In the genomic region with DNA sequence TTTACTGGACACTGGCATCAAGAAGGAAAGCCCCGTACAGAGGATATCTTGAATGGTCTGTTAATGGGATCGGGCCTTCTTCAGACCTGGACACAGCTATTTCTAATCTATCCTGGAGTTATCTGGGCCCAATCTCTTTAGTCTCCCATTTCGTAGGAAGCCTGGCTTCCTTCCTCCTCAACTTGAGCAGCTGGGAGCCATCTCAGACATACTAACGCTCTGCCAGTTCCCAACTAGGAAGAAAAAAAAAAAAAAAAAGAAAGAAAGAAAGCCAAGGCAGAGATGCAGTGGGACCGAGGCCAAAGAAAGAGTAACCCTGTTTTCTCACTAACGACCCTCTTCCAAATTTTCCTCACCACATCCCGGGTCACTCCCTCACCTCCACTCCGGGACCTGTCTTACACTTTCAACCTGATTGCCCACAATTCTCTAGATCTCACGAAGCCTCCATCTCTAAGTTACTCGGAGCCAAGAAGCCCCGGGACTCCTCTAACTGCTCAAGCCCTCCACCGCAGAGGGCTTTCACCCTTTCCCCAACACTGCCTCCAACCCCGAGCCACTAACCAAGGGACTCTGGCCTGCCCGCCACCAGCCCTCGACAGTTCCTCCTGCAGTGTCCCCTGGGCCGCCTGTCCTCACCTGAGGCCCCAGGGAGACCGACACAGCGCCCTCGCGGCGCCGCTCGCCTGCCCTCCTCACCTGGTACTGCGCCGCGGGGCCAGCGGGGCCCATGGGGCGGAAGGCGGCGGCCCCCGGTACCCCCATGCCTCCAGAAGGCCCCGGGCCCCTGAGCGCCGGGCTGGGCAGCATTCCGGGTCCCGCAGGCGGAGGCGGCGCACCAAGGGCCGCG, we compare ENCODE assay signal across 9 mouse cellular contexts. TPM values are rescaled to one million over a fixed set of nuclear protein-coding genes. Genes with fewer than 3 reads are reported as not detected.
DNase-seq lines count a peak whose midpoint lies in the region; ATAC-seq lines count a peak whose summit lies in the region.
"Had no signal": no experiment of that assay in that cellular context is flagged by ENCODE, and none has a peak within 500 bp of the region (broad histone marks: within the 10 kb centered on the region; RNA-seq: fewer than 3 reads in every experiment).

No protein-coding gene starts in this region.

- DNase-seq in thymus, adult 18-20 months: peak; percentile 40 to 48
- DNase-seq in thymus, postnatal 4 days: no peak
- DNase-seq in cerebellum, postnatal 36 days: peak; percentile 48 to 56
- DNase-seq in limb, embryonic 10.5 days (ENCODE audit: low spot score): no peak
- DNase-seq in testis, postnatal 10 days (ENCODE audit: low spot score): peak; percentile 70
- no peak for DNase-seq in right cerebral cortex, postnatal 4 days

- peaks cover 62% of the 10 kb centered on the region for H3K4me1 ChIP-seq in heart, embryonic 15.5 days (replicated peaks)
- H3K4me1 ChIP-seq in limb, embryonic 10.5 days: peaks cover 78% of the 10 kb centered on the region

- peak overlapping the region; percentile 84 for H3K4me3 ChIP-seq in heart, embryonic 15.5 days
- peak overlapping the region; percentile 89 for H3K4me3 ChIP-seq in limb, embryonic 10.5 days

- H3K9ac ChIP-seq in heart, embryonic 15.5 days: peak overlapping the region; percentile 92

- no peaks in the 10 kb centered on the region for H3K9me3 ChIP-seq in heart, embryonic 15.5 days (replicated peaks)
- H3K9me3 ChIP-seq in limb, embryonic 10.5 days (replicated peaks): no peaks in the 10 kb centered on the region

- 1% methylated on average over 41 of the region's 41 CpGs for WGBS in heart, embryonic 15.5 days
- 1% methylated on average over 41 of the region's 41 CpGs for WGBS in limb, embryonic 10.5 days

- H3K36me3 ChIP-seq in heart, embryonic 15.5 days: peaks cover 4% of the 10 kb centered on the region
- H3K36me3 ChIP-seq in limb, embryonic 10.5 days: peaks cover 17% of the 10 kb centered on the region

- H3K27me3 ChIP-seq in heart, embryonic 15.5 days: no peaks in the 10 kb centered on the region
- no peaks in the 10 kb centered on the region for H3K27me3 ChIP-seq in limb, embryonic 10.5 days (ENCODE audit: low read depth, poor library complexity, severe bottlenecking)

- H3K27ac ChIP-seq in heart, embryonic 15.5 days: peak overlapping the region; percentile 94
- peak overlapping the region; percentile 98 for H3K27ac ChIP-seq in limb, embryonic 10.5 days

- peak overlapping the region; percentile 78 for H3K4me2 ChIP-seq in heart, embryonic 15.5 days

- peak; percentile 36 for ATAC-seq in heart, embryonic 15.5 days (replicated peaks; ENCODE audit: insufficient number of reproducible peaks, insufficient read depth, low FRiP score, low read depth)
- ATAC-seq in megakaryocyte progenitor cell, adult 5-6 weeks (replicated peaks; ENCODE audit: poor library complexity): 0 out of 2 replicates have a peak, but pooled peaks have one; percentile 7

RNA-seq across cellular contexts. Expression of gene Smarcd2, which starts 0.8 kb away (rescaled TPM):
- polyA plus RNA-seq in heart, embryonic 15.5 days (2015; fragmentation: Nextera tagmentation; extraction: Ambion mirVana): 18.2 and 35.7 TPM in 2 replicates
- polyA plus RNA-seq in limb, embryonic 10.5 days (2016; fragmentation: Nextera tagmentation; extraction: Ambion mirVana): 66.4 and 72.6 TPM in 2 replicates
- total RNA-seq in megakaryocyte progenitor cell, adult 5-6 weeks (2015): 62.9 and 63.5 TPM in 2 replicates
- total RNA-seq in megakaryocyte progenitor cell, adult 5-6 weeks (2017): 216 and 275 TPM in 2 replicates

RNA-seq across cellular contexts. Expression of gene Tcam1, which starts 4.5 kb away (rescaled TPM):
- polyA plus RNA-seq in heart, embryonic 15.5 days (2015; fragmentation: Nextera tagmentation; extraction: Ambion mirVana): 0.34 TPM in 1 of 2 replicates, not detected in the other
- 0.18 and 0.36 TPM in 2 replicates for polyA plus RNA-seq in limb, embryonic 10.5 days (2016; fragmentation: Nextera tagmentation; extraction: Ambion mirVana)
- 2.2 and 2.3 TPM in 2 replicates for total RNA-seq in megakaryocyte progenitor cell, adult 5-6 weeks (2015)
- total RNA-seq in megakaryocyte progenitor cell, adult 5-6 weeks (2017): 1.6 and 1.7 TPM in 2 replicates

RNA-seq across cellular contexts. Expression of gene Psmc5, which starts 16.1 kb away (rescaled TPM):
- polyA plus RNA-seq in heart, embryonic 15.5 days (2015; fragmentation: Nextera tagmentation; extraction: Ambion mirVana): 195 and 215 TPM in 2 replicates
- 415 and 441 TPM in 2 replicates for polyA plus RNA-seq in limb, embryonic 10.5 days (2016; fragmentation: Nextera tagmentation; extraction: Ambion mirVana)
- total RNA-seq in megakaryocyte progenitor cell, adult 5-6 weeks (2015): 52.0 and 54.1 TPM in 2 replicates
- 110 and 120 TPM in 2 replicates for total RNA-seq in megakaryocyte progenitor cell, adult 5-6 weeks (2017)

RNA-seq across cellular contexts. Expression of gene Ftsj3, which starts 16.1 kb away (rescaled TPM):
- polyA plus RNA-seq in heart, embryonic 15.5 days (2015; fragmentation: Nextera tagmentation; extraction: Ambion mirVana): 31.1 and 37.5 TPM in 2 replicates
- polyA plus RNA-seq in limb, embryonic 10.5 days (2016; fragmentation: Nextera tagmentation; extraction: Ambion mirVana): 85.6 and 91.1 TPM in 2 replicates
- total RNA-seq in megakaryocyte progenitor cell, adult 5-6 weeks (2015): 45.5 and 45.7 TPM in 2 replicates
- total RNA-seq in megakaryocyte progenitor cell, adult 5-6 weeks (2017): 151 and 191 TPM in 2 replicates

RNA-seq across cellular contexts. Expression of gene Gh, which starts 29.6 kb away (rescaled TPM):
- not detected in 2 replicates for polyA plus RNA-seq in heart, embryonic 15.5 days (2015; fragmentation: Nextera tagmentation; extraction: Ambion mirVana)
- not detected in 2 replicates for polyA plus RNA-seq in limb, embryonic 10.5 days (2016; fragmentation: Nextera tagmentation; extraction: Ambion mirVana)
- not detected in 2 replicates for total RNA-seq in megakaryocyte progenitor cell, adult 5-6 weeks (2015)
- total RNA-seq in megakaryocyte progenitor cell, adult 5-6 weeks (2017): not detected in 2 replicates
- total RNA-seq: common myeloid progenitor, adult 5-6 weeks had no signal

Comparison
In these comparisons a context has a peak if more than half of its experiments do, and no peak if none do; other contexts are left out.
1. DNase-seq: peak in thymus, adult 18-20 months (2 of 2), cerebellum, postnatal 36 days (2 of 2) and testis, postnatal 10 days (single experiment); none in thymus, postnatal 4 days (single experiment), limb, embryonic 10.5 days (single experiment) and right cerebral cortex, postnatal 4 days (single experiment).